14 mouse cellular contexts compared by ENCODE assay signal in the genomic region with DNA sequence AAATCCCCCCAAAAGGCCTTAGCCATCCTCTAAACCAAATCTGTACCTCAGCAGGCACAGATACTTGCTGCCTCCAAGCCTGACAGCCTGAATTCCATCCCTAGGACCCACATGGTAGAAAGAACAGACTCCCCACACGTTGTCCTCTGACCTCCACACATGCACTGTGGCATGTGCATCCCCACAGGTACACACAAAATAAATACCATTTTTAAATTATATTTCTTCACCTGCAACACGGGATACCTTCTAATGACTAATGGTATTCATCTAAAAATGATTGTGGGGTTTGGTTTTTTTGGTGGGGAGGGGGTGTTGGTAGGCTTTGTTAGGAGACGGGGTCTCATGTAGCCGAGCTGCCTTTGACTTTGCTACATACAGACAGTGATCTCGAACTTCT. TPM values are rescaled to one million over a fixed set of nuclear protein-coding genes. Genes with fewer than 3 reads are reported as not detected.
A peak's percentile ranks its signal among the peaks of the same experiment; 100 is the strongest.
DNase-seq lines count a peak whose midpoint lies in the region; ATAC-seq lines count a peak whose summit lies in the region.
"Had no signal": no experiment of that assay in that cellular context is flagged by ENCODE, and none has a peak within 500 bp of the region (broad histone marks: within the 10 kb centered on the region; RNA-seq: fewer than 3 reads in every experiment).

No protein-coding gene starts in this region.

- intact Hi-C loops in heart, postnatal 25 days (cut with DNase I) = no loop called here
- intact Hi-C loops in gastrocnemius, postnatal 14 days (cut with DNase I; ENCODE audit: low total_unique reads) = no loop called here

- H3K27ac ChIP-seq in heart, embryonic 12.5 days (ENCODE audit: poor library complexity, severe bottlenecking) = peak overlapping the region; percentile 59
- peak overlapping the region; percentile 11; the same call in 1 of the 2 replicates for H3K27ac ChIP-seq in kidney, embryonic 15.5 days
- H3K27ac ChIP-seq in embryonic facial prominence, embryonic 12.5 days = peak overlapping the region; percentile 24; the same call in 1 of the 2 replicates
- H3K27ac ChIP-seq in stomach, embryonic 15.5 days = peak overlapping the region; percentile 67
- H3K27ac ChIP-seq: forebrain, embryonic 12.5 days; liver, embryonic 15.5 days had no signal

- 77% methylated on average over 5 of the region's 5 CpGs for WGBS in heart, embryonic 12.5 days
- WGBS in kidney, embryonic 15.5 days = 77% methylated on average over 5 of the region's 5 CpGs
- WGBS in embryonic facial prominence, embryonic 12.5 days = 78% methylated on average over 5 of the region's 5 CpGs
- 80% methylated on average over 5 of the region's 5 CpGs for WGBS in stomach, embryonic 15.5 days

- H3K9ac ChIP-seq in heart, embryonic 12.5 days = peak overlapping the region; percentile 7; the same call in 1 of the 2 replicates
- no peak overlapping the region for H3K9ac ChIP-seq in kidney, embryonic 15.5 days
- H3K9ac ChIP-seq in embryonic facial prominence, embryonic 12.5 days = no peak overlapping the region
- H3K9ac ChIP-seq in stomach, embryonic 15.5 days = no peak overlapping the region
- H3K9ac ChIP-seq: forebrain, embryonic 12.5 days; liver, embryonic 15.5 days had no signal

- DNase-seq in heart, postnatal 25 days (ENCODE audit: low spot score) = no peak
- no peak for DNase-seq in kidney, postnatal 4 days
- DNase-seq in gastrocnemius, postnatal 14 days = no peak
- DNase-seq: adrenal gland, postnatal 14 days; cerebellum, postnatal 10 days; kidney, adult 18-20 months; thymus, postnatal 36 days had no signal

- ATAC-seq in heart, embryonic 12.5 days (ENCODE audit: insufficient number of reproducible peaks, low FRiP score) = no peak
- no peak for ATAC-seq in kidney, embryonic 15.5 days (replicated peaks; ENCODE audit: low FRiP score)
- no peak for ATAC-seq in embryonic facial prominence, embryonic 12.5 days (ENCODE audit: insufficient number of reproducible peaks, insufficient read depth, low FRiP score, low TSS enrichment)
- no peak for ATAC-seq in stomach, embryonic 15.5 days (ENCODE audit: insufficient read depth, low FRiP score, low read depth)

- H3K4me3 ChIP-seq in heart, embryonic 12.5 days = no peak overlapping the region
- H3K4me3 ChIP-seq in kidney, embryonic 15.5 days (replicated peaks) = no peak overlapping the region
- no peak overlapping the region for H3K4me3 ChIP-seq in embryonic facial prominence, embryonic 12.5 days
- H3K4me3 ChIP-seq in stomach, embryonic 15.5 days (replicated peaks) = no peak overlapping the region
- H3K4me3 ChIP-seq: forebrain, embryonic 12.5 days; liver, embryonic 15.5 days had no signal

- peaks cover 86% of the 10 kb centered on the region for H3K36me3 ChIP-seq in heart, embryonic 12.5 days
- H3K36me3 ChIP-seq in kidney, embryonic 15.5 days = peaks cover 66% of the 10 kb centered on the region
- H3K36me3 ChIP-seq in embryonic facial prominence, embryonic 12.5 days = peaks cover 55% of the 10 kb centered on the region; the same call in 1 of the 2 replicates
- H3K36me3 ChIP-seq in stomach, embryonic 15.5 days = no peaks in the 10 kb centered on the region
- H3K36me3 ChIP-seq: forebrain, embryonic 12.5 days; G1E; liver, embryonic 15.5 days had no signal

- peaks cover 72% of the 10 kb centered on the region for H3K4me1 ChIP-seq in heart, embryonic 12.5 days (replicated peaks)
- H3K4me1 ChIP-seq in kidney, embryonic 15.5 days = peaks cover 60% of the 10 kb centered on the region
- H3K4me1 ChIP-seq in embryonic facial prominence, embryonic 12.5 days = peaks cover 33% of the 10 kb centered on the region
- peaks cover 21% of the 10 kb centered on the region for H3K4me1 ChIP-seq in stomach, embryonic 15.5 days

- no peak overlapping the region for H3K4me2 ChIP-seq in heart, embryonic 12.5 days
- no peak overlapping the region for H3K4me2 ChIP-seq in kidney, embryonic 15.5 days
- no peak overlapping the region for H3K4me2 ChIP-seq in embryonic facial prominence, embryonic 12.5 days (replicated peaks)
- H3K4me2 ChIP-seq in stomach, embryonic 15.5 days = no peak overlapping the region
- H3K4me2 ChIP-seq: forebrain, embryonic 12.5 days; liver, embryonic 15.5 days had no signal

- H3K9me3 ChIP-seq in heart, embryonic 12.5 days (replicated peaks) = no peaks in the 10 kb centered on the region
- no peaks in the 10 kb centered on the region for H3K9me3 ChIP-seq in kidney, embryonic 15.5 days (replicated peaks)
- no peaks in the 10 kb centered on the region for H3K9me3 ChIP-seq in embryonic facial prominence, embryonic 12.5 days
- no peaks in the 10 kb centered on the region for H3K9me3 ChIP-seq in stomach, embryonic 15.5 days
- H3K9me3 ChIP-seq: forebrain, embryonic 12.5 days; G1E; liver, embryonic 15.5 days had no signal

- no peaks in the 10 kb centered on the region for H3K27me3 ChIP-seq in heart, embryonic 12.5 days (replicated peaks)
- no peaks in the 10 kb centered on the region for H3K27me3 ChIP-seq in kidney, embryonic 15.5 days
- H3K27me3 ChIP-seq in embryonic facial prominence, embryonic 12.5 days = no peaks in the 10 kb centered on the region
- no peaks in the 10 kb centered on the region for H3K27me3 ChIP-seq in stomach, embryonic 15.5 days (replicated peaks)
- H3K27me3 ChIP-seq: forebrain, embryonic 12.5 days; liver, embryonic 15.5 days had no signal

RNA-seq across cellular contexts. Expression of gene Smad6, which starts 28.6 kb away (rescaled TPM):
- polyA plus RNA-seq in heart, embryonic 12.5 days (2016; fragmentation: Nextera tagmentation; extraction: Ambion mirVana) = 56.2 and 62.8 TPM in 2 replicates
- 10 to 100 TPM in 1 of 2 experiments, 1 to 10 TPM in 1; 9.8 to 13.6 TPM for total RNA-seq in heart, postnatal 25 days (2021)
- polyA plus RNA-seq in kidney, embryonic 15.5 days (2015; fragmentation: Nextera tagmentation; extraction: Ambion mirVana) = 10.6 and 12.3 TPM in 2 replicates
- 25.4 and 26.0 TPM in 2 replicates for polyA plus RNA-seq in embryonic facial prominence, embryonic 12.5 days (2016; fragmentation: Nextera tagmentation; extraction: Ambion mirVana)
- polyA plus RNA-seq in stomach, embryonic 15.5 days (2015; fragmentation: Nextera tagmentation; extraction: Ambion mirVana) = 10.0 and 10.8 TPM in 2 replicates
- total RNA-seq in gastrocnemius, postnatal 14 days (2021) = 1 to 10 TPM; 1.9 to 2.9 TPM

Comparison
In these comparisons a context has a peak if more than half of its experiments do, and no peak if none do; other contexts are left out.
1. H3K27ac ChIP-seq: peak in every context shown above with its lines; median percentile 67 in stomach, embryonic 15.5 days; 59 in heart, embryonic 12.5 days; 24 in embryonic facial prominence, embryonic 12.5 days; 11 in kidney, embryonic 15.5 days.